In genomic region chr4:103313587-103314525, GRCm38 (mm10) we compare ENCODE assay signal across 8 mouse cellular contexts. TPM values are rescaled to one million over a fixed set of nuclear protein-coding genes. Genes with fewer than 3 reads are reported as not detected.
DNase-seq lines count a peak whose midpoint lies in the region; ATAC-seq and TF ChIP-seq lines count a peak whose summit lies in the region.

Oma1 (plus strand) TSS chr4:103313812.

- peak; percentile 96 for DNase-seq in c-Kit-positive CD71-positive TER-119-positive erythroid progenitor cells, embryonic 14.5 days (ENCODE audit: low spot score)
- peak; percentile 97 for DNase-seq in heart, postnatal 0 days (ENCODE audit: low spot score)
- DNase-seq in kidney, postnatal 4 days = peak; percentile 99

- peak within 1 kb of the TSS; percentile 87 for H3K4me3 ChIP-seq in E14TG2a.4 (replicated peaks; ENCODE audit: low read length)
- H3K4me3 ChIP-seq in forebrain, embryonic 12.5 days (replicated peaks) = peak within 1 kb of the TSS; percentile 64
- H3K4me3 ChIP-seq in heart, postnatal 0 days (ENCODE audit: low read depth, low read length) = peak within 1 kb of the TSS; percentile 66
- peak within 1 kb of the TSS; percentile 78 for H3K4me3 ChIP-seq in liver, embryonic 16.5 days (ENCODE audit: low read depth, low read length)
- H3K4me3 ChIP-seq in neural tube, embryonic 13.5 days = peak within 1 kb of the TSS; percentile 66
- H3K4me3 ChIP-seq in testis, adult 2 months (ENCODE audit: control insufficient read depth, low read depth, low read length) = peak within 1 kb of the TSS; percentile 85

- ATAC-seq in forebrain, embryonic 12.5 days (ENCODE audit: low FRiP score) = peak; percentile 99
- peak; percentile 100 for ATAC-seq in heart, postnatal 0 days (ENCODE audit: insufficient read depth, low read depth)
- ATAC-seq in liver, embryonic 16.5 days (ENCODE audit: low read depth) = peak; percentile 99
- peak; percentile 99 for ATAC-seq in neural tube, embryonic 13.5 days (ENCODE audit: low read depth)

- no peak; the same call in 1 of the 2 replicates for TF ChIP-seq EP300 in heart, postnatal 0 days (IDR thresholded peaks at IDR 0.05; ENCODE audit: low read depth)

- H3K36me3 ChIP-seq in E14TG2a.4 (ENCODE audit: insufficient read depth, low read length) = peaks cover under 1% of the 10 kb centered on the region; the same call in 1 of the 2 replicates
- no peaks in the 10 kb centered on the region for H3K36me3 ChIP-seq in forebrain, embryonic 12.5 days (replicated peaks)
- H3K36me3 ChIP-seq in heart, postnatal 0 days (replicated peaks; ENCODE audit: control insufficient read depth, insufficient read depth, low read length) = no peaks in the 10 kb centered on the region
- no peaks in the 10 kb centered on the region for H3K36me3 ChIP-seq in liver, embryonic 16.5 days (ENCODE audit: control insufficient read depth, insufficient read depth)
- H3K36me3 ChIP-seq in neural tube, embryonic 13.5 days = no peaks in the 10 kb centered on the region
- no peaks in the 10 kb centered on the region for H3K36me3 ChIP-seq in testis, adult 2 months (ENCODE audit: control insufficient read depth, insufficient read depth, low read length)

- peak; percentile 75 for TF ChIP-seq POLR2A in testis, adult 2 months (IDR thresholded peaks at IDR 0.05; ENCODE audit: control insufficient read depth, low read depth, low read length)

- peak within 1 kb of the TSS; percentile 70 for H3K9ac ChIP-seq in forebrain, embryonic 12.5 days
- peak within 1 kb of the TSS; percentile 83 for H3K9ac ChIP-seq in heart, postnatal 0 days (replicated peaks; ENCODE audit: low read depth, low read length)
- H3K9ac ChIP-seq in liver, embryonic 16.5 days (ENCODE audit: low read depth, low read length) = peak within 1 kb of the TSS; percentile 83
- H3K9ac ChIP-seq in neural tube, embryonic 13.5 days = peak within 1 kb of the TSS; percentile 79

- H3K4me1 ChIP-seq in E14TG2a.4 (replicated peaks; ENCODE audit: low read depth, low read length) = peaks cover 17% of the 10 kb centered on the region
- peaks cover 8% of the 10 kb centered on the region for H3K4me1 ChIP-seq in forebrain, embryonic 12.5 days
- H3K4me1 ChIP-seq in heart, postnatal 0 days (ENCODE audit: control insufficient read depth, insufficient read depth) = peaks cover 5% of the 10 kb centered on the region
- H3K4me1 ChIP-seq in liver, embryonic 16.5 days (ENCODE audit: control insufficient read depth, low read depth, low read length) = peaks cover 2% of the 10 kb centered on the region
- peaks cover 9% of the 10 kb centered on the region for H3K4me1 ChIP-seq in neural tube, embryonic 13.5 days (replicated peaks)
- H3K4me1 ChIP-seq in testis, adult 2 months (ENCODE audit: control insufficient read depth, insufficient read depth, low read length) = peaks cover 4% of the 10 kb centered on the region

- under 1% methylated on average over 50 of the region's 61 CpGs for WGBS in forebrain, embryonic 12.5 days
- WGBS in heart, postnatal 0 days = under 1% methylated on average over 60 of the region's 61 CpGs
- WGBS in liver, embryonic 16.5 days (ENCODE audit: insufficient replicate concordance) = under 1% methylated on average over 56 of the region's 61 CpGs
- WGBS in neural tube, embryonic 13.5 days = under 1% methylated on average over 59 of the region's 61 CpGs

- no peaks in the 10 kb centered on the region for H3K9me3 ChIP-seq in E14TG2a.4 (ENCODE audit: low read length)
- no peaks in the 10 kb centered on the region for H3K9me3 ChIP-seq in forebrain, embryonic 12.5 days
- no peaks in the 10 kb centered on the region for H3K9me3 ChIP-seq in heart, postnatal 0 days (replicated peaks; ENCODE audit: control insufficient read depth, low read length)
- no peaks in the 10 kb centered on the region for H3K9me3 ChIP-seq in liver, embryonic 16.5 days (replicated peaks; ENCODE audit: control insufficient read depth, low read length)
- H3K9me3 ChIP-seq in neural tube, embryonic 13.5 days = no peaks in the 10 kb centered on the region

- H3K27me3 ChIP-seq in E14TG2a.4 (ENCODE audit: insufficient read depth, low read length) = no peaks in the 10 kb centered on the region
- H3K27me3 ChIP-seq in forebrain, embryonic 12.5 days = peaks cover 9% of the 10 kb centered on the region; the same call in 1 of the 2 replicates
- no peaks in the 10 kb centered on the region for H3K27me3 ChIP-seq in heart, postnatal 0 days (ENCODE audit: control insufficient read depth, insufficient read depth, low read length)
- H3K27me3 ChIP-seq in liver, embryonic 16.5 days (ENCODE audit: control insufficient read depth, insufficient read depth, low read depth, low read length) = no peaks in the 10 kb centered on the region
- H3K27me3 ChIP-seq in neural tube, embryonic 13.5 days = no peaks in the 10 kb centered on the region
- H3K27me3 ChIP-seq in testis, adult 2 months (ENCODE audit: control insufficient read depth, insufficient read depth, low read length) = no peaks in the 10 kb centered on the region

- peak within 1 kb of the TSS; percentile 66 for H3K4me2 ChIP-seq in forebrain, embryonic 12.5 days
- peak within 1 kb of the TSS; percentile 65 for H3K4me2 ChIP-seq in heart, postnatal 0 days (ENCODE audit: low read depth, low read length)
- peak within 1 kb of the TSS; percentile 93 for H3K4me2 ChIP-seq in liver, embryonic 16.5 days (ENCODE audit: low read depth, low read length)
- H3K4me2 ChIP-seq in neural tube, embryonic 13.5 days = peak within 1 kb of the TSS; percentile 65

- peak within 1 kb of the TSS; percentile 96 for H3K27ac ChIP-seq in forebrain, embryonic 12.5 days
- H3K27ac ChIP-seq in heart, postnatal 0 days (ENCODE audit: low read depth) = peak within 1 kb of the TSS; percentile 98
- H3K27ac ChIP-seq in liver, embryonic 16.5 days (ENCODE audit: low read length) = peak within 1 kb of the TSS; percentile 88
- peak within 1 kb of the TSS; percentile 94 for H3K27ac ChIP-seq in neural tube, embryonic 13.5 days (replicated peaks)
- peak within 1 kb of the TSS; percentile 88 for H3K27ac ChIP-seq in testis, adult 2 months (ENCODE audit: control insufficient read depth, insufficient read depth, low read depth, low read length)

- peak; percentile 43 for TF ChIP-seq CTCF in E14TG2a.4 (conservative IDR thresholded peaks at IDR 0.05; ENCODE audit: low read length)
- peak; percentile 93 for TF ChIP-seq CTCF in heart, postnatal 0 days (IDR thresholded peaks at IDR 0.05; ENCODE audit: low read depth)
- TF ChIP-seq CTCF in testis, adult 2 months (IDR thresholded peaks at IDR 0.05; ENCODE audit: control insufficient read depth, insufficient read depth, insufficient replicate concordance, low read depth, low read length) = peak; percentile 77; the same call in 1 of the 2 replicates

RNA-seq across cellular contexts. Expression of gene Oma1, which starts in this region (rescaled TPM):
- polyA plus RNA-seq in forebrain, embryonic 12.5 days (2016; fragmentation: Nextera tagmentation; extraction: Ambion mirVana) = 12.0 and 13.4 TPM in 2 replicates
- total RNA-seq in heart, postnatal 0 days (2014; rRNA removed; ENCODE audit: low replicate concordance) = 20.3 TPM in 2 replicates
- 19.0 and 21.9 TPM in 2 replicates for polyA plus RNA-seq in heart, postnatal 0 days (2015; fragmentation: Nextera tagmentation; extraction: Ambion mirVana)
- 11.6 and 11.9 TPM in 2 replicates for polyA plus RNA-seq in liver, embryonic 16.5 days (2015; fragmentation: Nextera tagmentation; extraction: Ambion mirVana)
- polyA plus RNA-seq in neural tube, embryonic 13.5 days (2015; fragmentation: Nextera tagmentation; extraction: Ambion mirVana) = 9.8 and 10.8 TPM in 2 replicates
- 1.9 and 2.3 TPM in 2 replicates for polyA plus RNA-seq in testis, adult 2 months (2012; rRNA removed)

Comparison
In these comparisons a context has a peak if more than half of its experiments do, and no peak if none do; other contexts are left out.
1. Peak in every context shown above with its lines: DNase-seq, ATAC-seq, H3K4me3 ChIP-seq and H3K27ac ChIP-seq.
2. CTCF ChIP-seq: peak in every context shown above with its lines; median percentile 93 in heart, postnatal 0 days; 77 in testis, adult 2 months; 43 in E14TG2a.4.